Mouse (Mus musculus) hindbrain, postnatal 0 days (tissue): ENCODE results near the gene Dynlt1c. TPM values are rescaled to one million over a fixed set of nuclear protein-coding genes. Genes with fewer than 3 reads are reported as not detected.
"Not testable (repeated sequence)": the region's sequence is repeated elsewhere in the genome, so short reads cannot be mapped to it uniquely, and the experiment has no call there.

Source experiments
- ATAC-seq: fragments of 200-750 bp; cut with Nextera tagmentation; 2 replicates; pipeline ENCODE4 v1.8.0; 2017; ENCODE audit warnings: mild to moderate bottlenecking, moderate TSS enrichment, moderate library complexity
- DNase-seq: peaks from one replicate; pipeline ENCODE4 v3.0.0-alpha.2; 2015; ENCODE audit warnings: low spot score
- H3K27ac ChIP-seq: fragments of 300-500 bp; sonication (generic); 2 replicates; pipeline ENCODE4 v1.5.1; 2014; ENCODE audit warnings: mild to moderate bottlenecking
- H3K27me3 ChIP-seq: fragments of 300-500 bp; sonication (generic); 2 replicates; pipeline ENCODE4 v1.6.1; 2014; ENCODE audit warnings: low read length, mixed read lengths; ENCODE audit not compliant: insufficient read depth
- H3K36me3 ChIP-seq: fragments of 300-500 bp; sonication (generic); 2 replicates; pipeline ENCODE4 v1.6.1; 2014; ENCODE audit warnings: low read length, mixed read lengths; ENCODE audit not compliant: insufficient read depth
- H3K4me1 ChIP-seq: fragments of 300-500 bp; sonication (generic); 2 replicates; pipeline ENCODE4 v1.6.1; 2014; ENCODE audit warnings: antibody characterized with exemption, low read length, mixed read lengths; ENCODE audit not compliant: insufficient read depth
- H3K4me2 ChIP-seq: fragments of 300-500 bp; sonication (generic); 2 replicates; pipeline ENCODE4 v1.6.1; 2014; ENCODE audit warnings: low read depth, mild to moderate bottlenecking, low read length, moderate library complexity, mixed read lengths
- H3K4me3 ChIP-seq: fragments of 300-500 bp; sonication (generic); 2 replicates; pipeline ENCODE4 v1.5.1; 2014; ENCODE audit warnings: low read length
- H3K9ac ChIP-seq: fragments of 300-500 bp; sonication (generic); replicated peaks from 2 replicates; pipeline ENCODE4 v1.6.1; 2014; ENCODE audit warnings: mild to moderate bottlenecking, low read length, moderate library complexity, mixed read lengths
- H3K9me3 ChIP-seq: fragments of 300-500 bp; sonication (generic); 2 replicates; pipeline ENCODE4 v1.6.1; 2016; ENCODE audit warnings: low read length, mixed read lengths
- WGBS: fragments of 180-500 bp; shearing (Covaris S2); extraction: QIAGEN DNeasy Blood & Tissue Kit; methylation state at CpG from one replicate; pipeline ENCODE4 v1.1.7; 2014; 5-methylcytosine and 5-hydroxymethylcytosine counted together
- polyA plus RNA-seq: library from polyadenylated mRNA; unstranded; fragments of >200 nt; fragmentation: Nextera tagmentation; extraction: Ambion mirVana; gene quantifications from 2 replicates; pipeline ENCODE4 v1.2.1, GENCODE M21; 2015
- total RNA-seq: library from RNA; depleted of rRNA; stranded (reverse); fragments of >200 nt; gene quantifications from 2 replicates; pipeline ENCODE4 v1.2.3, GENCODE M21; 2014

Dynlt1c gene
- total and polyA plus RNA-seq, 2 experiments from 2014 or later: 14.7 to 15.4 TPM

- H3K4me1 ChIP-seq, H3K27ac ChIP-seq, DNase-seq, H3K9ac ChIP-seq, H3K4me2 ChIP-seq, H3K4me3 ChIP-seq, H3K9me3 ChIP-seq, H3K36me3 ChIP-seq, H3K27me3 ChIP-seq, ATAC-seq: not testable (repeated sequence)
- 95% methylated on average over 2 of the region's 3 CpGs for WGBS
These were observed 9.4 kb upstream of the Dynlt1c start for GRCm38 (mm10) chr17:6592109-6592508.

DNA sequence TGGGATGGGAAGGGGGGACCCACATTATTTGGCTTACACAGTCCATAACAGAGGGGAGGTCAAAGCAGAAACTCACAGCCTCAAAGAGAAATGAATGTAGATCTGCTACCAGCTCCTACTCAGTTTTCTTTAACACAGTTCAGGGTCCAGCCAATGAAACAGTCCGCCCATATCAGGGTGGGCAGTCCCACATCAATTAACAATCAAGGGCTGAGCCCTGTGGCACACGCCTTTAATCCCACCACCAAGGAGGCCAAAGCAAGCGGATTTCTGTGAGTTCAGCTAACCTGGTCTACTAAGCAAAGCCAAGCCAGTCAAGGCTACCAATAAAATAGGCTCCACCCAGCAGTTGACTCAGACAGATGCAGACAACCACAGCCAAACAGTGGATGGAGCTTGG lies 7.6 kb upstream of the Dynlt1c start:
- DNase-seq, H3K27ac ChIP-seq, H3K4me1 ChIP-seq, H3K9ac ChIP-seq, ATAC-seq, H3K4me2 ChIP-seq, H3K4me3 ChIP-seq, H3K36me3 ChIP-seq, H3K27me3 ChIP-seq, H3K9me3 ChIP-seq: not testable (repeated sequence)
- 80% methylated on average over 3 of the region's 3 CpGs for WGBS

GRCm38 (mm10) chr17:6595776-6596497 lies 5.5 kb upstream of the Dynlt1c start:
- not testable (repeated sequence) for H3K27ac ChIP-seq, H3K4me2 ChIP-seq, H3K27me3 ChIP-seq, H3K4me1 ChIP-seq, ATAC-seq, H3K9ac ChIP-seq, H3K36me3 ChIP-seq, H3K9me3 ChIP-seq, H3K4me3 ChIP-seq, DNase-seq
- 46% methylated on average over 9 of the region's 15 CpGs for WGBS

- not testable (repeated sequence) for H3K9ac ChIP-seq, H3K4me2 ChIP-seq, H3K4me3 ChIP-seq, H3K9me3 ChIP-seq, DNase-seq, H3K27me3 ChIP-seq, ATAC-seq, H3K27ac ChIP-seq, H3K4me1 ChIP-seq, H3K36me3 ChIP-seq
- 89% methylated on average over 7 of the region's 7 CpGs for WGBS
These were observed 3.1 kb upstream of the Dynlt1c start for GRCm38 (mm10) chr17:6598356-6598755.

DNA sequence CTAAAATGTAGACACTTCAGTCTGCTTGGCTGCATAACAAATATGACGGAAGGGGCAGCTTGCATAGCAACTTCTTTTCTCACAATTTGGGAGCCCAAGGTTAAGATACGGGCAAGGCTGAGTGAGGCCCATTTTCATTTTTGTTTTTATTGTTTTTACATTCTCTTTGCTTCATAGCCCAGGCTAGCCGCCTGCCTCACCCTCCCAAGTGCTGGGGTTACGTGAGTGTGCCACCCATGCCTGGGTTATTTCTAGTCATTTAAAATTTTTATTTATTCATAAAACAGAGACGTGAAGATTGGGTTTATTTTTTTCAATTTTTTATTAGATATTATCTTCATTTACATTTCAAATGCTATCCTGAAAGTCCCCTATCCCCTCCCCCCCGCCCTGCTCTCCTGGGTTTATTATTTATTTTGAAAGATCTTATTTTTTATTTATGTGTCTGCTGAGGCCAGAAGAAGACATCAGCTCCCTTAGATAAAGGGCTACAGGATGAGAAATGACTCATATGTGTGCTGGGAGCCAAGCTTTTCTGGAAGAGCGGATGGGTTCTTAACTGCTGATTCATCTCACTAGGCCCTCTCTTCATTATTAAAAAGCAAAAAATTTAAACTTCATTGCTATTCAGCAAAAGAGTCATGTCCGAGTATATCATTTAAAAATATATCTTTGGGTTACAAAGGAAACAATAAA lies 1.1 kb upstream of the Dynlt1c start:
- not testable (repeated sequence) for H3K27ac ChIP-seq, H3K9ac ChIP-seq, H3K36me3 ChIP-seq, ATAC-seq, H3K4me3 ChIP-seq, H3K4me1 ChIP-seq, H3K9me3 ChIP-seq, DNase-seq, H3K4me2 ChIP-seq, H3K27me3 ChIP-seq
- 83% methylated on average over 5 of the region's 8 CpGs for WGBS

DNA sequence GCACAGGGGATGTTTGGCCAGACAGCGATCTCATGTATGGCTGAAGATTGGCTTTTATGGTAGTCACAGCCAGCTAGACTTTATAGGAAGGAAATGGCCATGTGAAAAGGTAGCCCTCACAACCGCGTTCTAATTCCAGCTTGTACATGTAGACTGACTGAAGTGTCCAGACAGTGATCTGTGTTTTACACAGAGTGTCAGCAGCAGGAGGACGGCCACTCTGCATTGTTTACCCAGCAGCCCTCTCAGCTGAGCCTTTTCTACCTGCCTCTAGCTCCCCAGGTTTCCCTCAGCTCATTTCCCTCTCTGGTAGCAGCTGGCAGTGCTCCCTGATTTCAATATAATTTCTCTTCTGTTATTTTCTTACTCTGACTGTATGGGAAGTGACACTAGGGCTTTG lies 734 bp downstream of the Dynlt1c start:
- 6% methylated on average over 3 of the region's 4 CpGs for WGBS
- not testable (repeated sequence) for H3K4me1 ChIP-seq, H3K36me3 ChIP-seq, H3K9ac ChIP-seq, H3K27ac ChIP-seq, H3K4me2 ChIP-seq, ATAC-seq, H3K4me3 ChIP-seq, DNase-seq, H3K9me3 ChIP-seq, H3K27me3 ChIP-seq

GRCm38 (mm10) chr17:6605347-6605746 lies 3.9 kb downstream of the Dynlt1c start:
- H3K36me3 ChIP-seq, H3K9ac ChIP-seq, H3K4me1 ChIP-seq, H3K27me3 ChIP-seq, ATAC-seq, DNase-seq, H3K4me3 ChIP-seq, H3K27ac ChIP-seq, H3K9me3 ChIP-seq, H3K4me2 ChIP-seq: not testable (repeated sequence)
- 43% methylated on average over 1 of the region's 1 CpGs for WGBS

DNA sequence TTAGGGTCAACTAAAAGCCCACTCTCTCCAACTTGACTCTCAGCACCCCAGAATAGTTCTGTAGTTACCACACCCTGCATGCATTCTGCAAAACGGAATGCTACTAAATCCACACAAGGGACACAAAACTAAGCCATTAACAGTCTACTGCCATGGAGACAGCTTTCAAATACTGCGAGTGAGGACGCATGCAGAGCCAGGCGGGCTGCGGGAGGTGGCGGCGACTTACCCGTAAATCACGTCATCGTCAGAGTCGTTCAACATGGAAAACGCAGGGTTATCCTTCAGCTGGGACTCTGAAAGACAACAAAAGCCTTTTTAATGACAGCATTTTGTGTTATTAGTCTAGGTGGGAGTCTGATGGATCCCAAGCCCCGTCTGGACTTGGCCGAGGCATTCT lies 12.1 kb downstream of the Dynlt1c start:
- H3K4me3 ChIP-seq, H3K36me3 ChIP-seq, H3K27ac ChIP-seq, H3K4me1 ChIP-seq, H3K9ac ChIP-seq, DNase-seq, ATAC-seq, H3K9me3 ChIP-seq, H3K4me2 ChIP-seq, H3K27me3 ChIP-seq: not testable (repeated sequence)
- 79% methylated on average over 11 of the region's 14 CpGs for WGBS

DNA sequence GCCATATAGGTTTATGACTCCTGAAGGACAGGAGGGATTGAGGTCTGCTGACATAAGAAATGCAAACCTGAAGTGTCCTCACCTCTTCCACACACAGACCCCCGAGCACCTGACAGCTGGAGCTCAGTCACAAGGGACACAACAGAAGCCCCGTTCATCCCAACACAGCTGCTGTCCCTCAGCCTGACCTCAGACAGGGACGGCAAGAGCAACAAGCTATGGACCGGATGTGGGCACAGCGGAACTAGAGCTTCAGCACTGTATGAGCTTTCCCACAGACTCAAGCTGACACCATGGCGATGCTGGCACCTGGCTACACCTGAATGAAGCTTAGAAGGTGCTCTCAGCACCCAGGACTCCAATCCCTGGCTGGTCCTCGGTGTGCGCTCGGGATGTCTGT lies 12.8 kb downstream of the Dynlt1c start:
- not testable (repeated sequence) for ATAC-seq, H3K27ac ChIP-seq, H3K4me3 ChIP-seq, H3K27me3 ChIP-seq, DNase-seq, H3K9ac ChIP-seq, H3K4me1 ChIP-seq, H3K9me3 ChIP-seq, H3K4me2 ChIP-seq, H3K36me3 ChIP-seq
- WGBS: 88% methylated on average over 4 of the region's 9 CpGs

GRCm38 (mm10) chr17:6616731-6617130 lies 15.3 kb downstream of the Dynlt1c start:
- not testable (repeated sequence) for H3K27ac ChIP-seq, H3K36me3 ChIP-seq, H3K9ac ChIP-seq, H3K4me3 ChIP-seq, H3K9me3 ChIP-seq, DNase-seq, ATAC-seq, H3K4me1 ChIP-seq, H3K4me2 ChIP-seq, H3K27me3 ChIP-seq
- WGBS: 97% methylated on average over 9 of the region's 9 CpGs
